Mouse (Mus musculus): ENCODE results near the gene Birc3.

Birc3 gene

DNA sequence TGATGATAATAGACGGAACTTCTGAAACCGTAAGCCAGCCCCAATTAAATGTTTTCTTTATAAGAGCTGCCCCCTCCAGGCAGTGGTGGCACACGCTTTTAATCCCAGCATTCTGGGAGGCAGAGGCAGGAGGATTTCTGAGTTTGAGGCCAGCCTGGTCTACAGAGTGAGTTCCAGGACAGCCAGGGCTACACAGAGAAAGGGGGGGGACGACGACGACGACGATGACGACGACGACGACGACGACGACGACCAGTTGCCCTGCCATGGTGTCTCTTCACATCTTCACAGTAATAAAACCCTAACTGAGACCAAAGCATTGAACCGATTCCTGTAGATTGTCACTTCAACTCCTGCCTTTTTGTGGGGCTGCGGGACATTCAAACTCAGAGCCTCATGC lies 24.8 kb downstream of the Birc3 start:
- DNase-seq (ENCODE audit: low read depth, low spot score), result no peak
- peaks cover 7% of the 10 kb centered on the region; the same call in 1 of the 2 replicates for H3K36me3 ChIP-seq (ENCODE audit: control insufficient read depth, insufficient read depth, low read length, poor library complexity, severe bottlenecking)
- H3K27me3 ChIP-seq (ENCODE audit: control insufficient read depth, insufficient read depth, low read length, poor library complexity, severe bottlenecking), result no peaks in the 10 kb centered on the region

DNA sequence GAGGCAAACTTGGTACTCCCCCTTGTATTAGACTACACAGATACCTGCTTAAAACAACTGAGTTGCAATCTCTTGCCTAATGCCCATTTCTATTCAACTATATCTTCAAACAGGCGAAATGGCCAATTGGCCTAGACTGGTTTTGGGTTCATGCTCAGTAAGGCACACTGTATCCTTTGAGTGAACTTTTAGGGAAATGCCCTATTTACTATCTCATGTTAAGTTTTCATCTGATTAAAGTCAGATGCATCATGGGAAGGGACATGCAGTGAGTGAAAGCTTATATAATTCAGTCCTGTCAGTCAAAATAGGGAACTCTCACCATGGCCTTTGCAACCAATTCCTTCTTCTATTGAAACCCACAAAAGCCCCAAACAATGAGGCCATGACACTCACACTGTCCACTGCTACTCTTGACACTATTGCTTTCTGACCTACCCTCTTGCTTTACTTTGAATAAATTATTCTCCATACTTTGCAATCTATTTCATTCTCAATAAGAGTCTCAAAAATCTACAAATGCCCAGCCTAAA lies 26.3 kb downstream of the Birc3 start:
- peaks cover 7% of the 10 kb centered on the region; the same call in 1 of the 2 replicates for H3K36me3 ChIP-seq (ENCODE audit: control insufficient read depth, insufficient read depth, low read length, poor library complexity, severe bottlenecking)
- DNase-seq (ENCODE audit: low read depth, low spot score), result peak; percentile 29
- no peaks in the 10 kb centered on the region for H3K27me3 ChIP-seq (ENCODE audit: control insufficient read depth, insufficient read depth, low read length, poor library complexity, severe bottlenecking)

- Histone ChIP-seq H3K36me3 (ENCODE audit: control insufficient read depth, insufficient read depth, low read length, poor library complexity, severe bottlenecking) (peaks cover 3% of the 10 kb centered on the region; the same call in 1 of the 2 replicates), H3K27me3 (ENCODE audit: control insufficient read depth, insufficient read depth, low read length, poor library complexity, severe bottlenecking) (no peaks in the 10 kb centered on the region)
- DNase-seq (ENCODE audit: low read depth, low spot score), result no peak
Observed at GRCm38 (mm10) chr9:7845216-7845895, 27.6 kb downstream of the Birc3 start.

DNA sequence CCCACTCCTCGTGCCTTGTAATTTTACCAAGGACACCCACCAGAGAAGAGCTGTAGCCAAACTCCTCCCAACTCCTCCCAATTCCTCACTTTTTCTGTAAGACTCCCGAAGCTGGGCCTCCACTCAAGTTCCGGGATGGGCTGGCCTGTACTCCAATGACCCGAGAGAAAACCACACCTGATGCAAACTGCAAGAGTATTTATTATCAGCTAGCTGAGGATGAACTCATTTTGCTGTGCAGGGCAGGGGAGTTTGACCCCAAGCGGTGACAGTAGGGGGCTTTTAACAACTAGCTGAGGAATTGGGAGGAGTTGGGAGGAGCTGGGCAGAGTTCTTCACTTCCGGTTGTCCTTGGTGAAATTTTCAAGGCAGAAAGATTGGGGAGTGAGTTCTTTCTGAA lies 31.8 kb downstream of the Birc3 start:
- DNase-seq (ENCODE audit: low read depth, low spot score), result no peak
- Histone ChIP-seq H3K27me3 (ENCODE audit: control insufficient read depth, insufficient read depth, low read length, poor library complexity, severe bottlenecking) (no peaks in the 10 kb centered on the region), H3K36me3 (ENCODE audit: control insufficient read depth, insufficient read depth, low read length, poor library complexity, severe bottlenecking) (no peaks in the 10 kb centered on the region)

DNA sequence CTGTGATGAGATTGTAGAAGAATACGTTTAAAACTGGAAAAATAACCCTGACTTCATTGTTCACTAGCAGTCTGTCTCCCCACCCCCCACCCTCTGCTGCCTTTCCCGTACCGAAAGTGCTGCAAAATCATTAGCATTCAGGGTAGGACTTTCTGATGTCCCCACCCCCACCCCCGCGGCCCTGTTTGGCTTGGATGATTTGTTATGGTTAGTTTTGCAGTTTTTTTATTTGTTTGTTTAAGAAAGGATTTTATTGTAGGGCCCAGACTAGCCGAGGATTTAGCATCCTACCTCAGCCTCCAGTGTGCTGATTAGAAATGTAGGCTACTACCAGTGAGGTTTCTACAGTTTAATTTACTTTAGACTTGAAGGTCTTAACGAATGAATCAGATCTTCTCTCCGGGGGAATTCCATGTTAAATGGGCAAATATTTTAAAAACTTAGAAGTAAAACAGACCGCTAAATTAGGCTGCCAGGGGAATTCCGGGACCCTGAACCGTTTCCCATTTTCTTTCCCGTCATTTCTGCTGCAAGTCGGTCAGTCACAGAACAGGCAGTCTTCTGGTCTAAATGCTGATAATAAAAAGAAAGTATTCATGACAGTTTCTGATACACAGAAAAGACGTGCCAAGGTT lies 35.1 kb downstream of the Birc3 start:
- Histone ChIP-seq H3K27me3 (ENCODE audit: control insufficient read depth, insufficient read depth, low read length, poor library complexity, severe bottlenecking) (no peaks in the 10 kb centered on the region), H3K36me3 (ENCODE audit: control insufficient read depth, insufficient read depth, low read length, poor library complexity, severe bottlenecking) (no peaks in the 10 kb centered on the region; the same call in 1 of the 2 replicates)
- DNase-seq (ENCODE audit: low read depth, low spot score), result peak; percentile 58

DNA sequence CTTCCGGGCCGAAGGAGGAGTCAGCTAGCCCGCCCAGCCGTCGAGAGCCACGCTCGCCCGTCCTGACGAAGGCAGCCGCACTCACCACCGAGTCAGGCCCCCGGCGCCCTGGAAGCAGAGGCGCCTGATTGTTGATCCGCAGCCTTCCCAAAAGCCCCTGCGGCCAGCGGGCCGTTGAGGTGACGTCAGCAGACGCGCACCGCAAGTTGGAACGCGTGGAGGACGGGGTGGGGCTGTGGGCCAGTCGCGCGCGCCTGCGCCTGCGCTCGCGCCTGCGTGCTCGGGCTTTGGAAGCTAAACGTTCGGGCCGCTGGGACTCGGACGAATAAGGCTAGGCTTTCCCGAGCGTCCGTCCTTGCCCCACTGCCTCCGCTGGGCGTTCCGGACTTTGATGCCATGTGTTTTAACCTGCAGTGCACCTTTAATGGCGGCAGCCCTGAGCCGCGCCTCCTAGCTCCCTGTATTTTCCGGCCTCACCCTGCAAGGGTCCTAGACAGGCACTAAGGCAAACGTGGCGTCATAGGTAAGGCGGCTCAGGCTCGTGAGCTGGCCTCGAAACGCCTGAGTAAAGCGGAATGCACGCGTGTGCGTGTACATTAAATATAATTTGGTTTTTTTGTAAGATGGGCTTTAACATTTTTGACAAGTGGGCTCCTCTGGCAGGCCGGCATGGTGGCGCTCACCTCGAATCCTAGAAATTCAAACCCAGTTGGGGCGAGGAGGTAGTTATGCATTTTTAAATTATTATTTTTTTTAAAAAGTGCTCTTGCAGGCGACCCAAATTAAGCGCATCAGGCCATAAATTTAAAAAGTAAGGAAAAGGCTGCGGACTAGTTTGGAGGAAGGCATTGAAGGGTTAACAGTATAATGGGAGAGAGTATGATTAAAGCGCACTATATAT lies 35.8 kb downstream of the Birc3 start, which contains the start of gene Birc2:
Birc2 (minus strand) TSS at position 160 of the 901 bp plus-strand sequence.
- peak; percentile 98 for DNase-seq (ENCODE audit: low read depth, low spot score)
- no peaks in the 10 kb centered on the region; the same call in 1 of the 2 replicates for H3K36me3 ChIP-seq (ENCODE audit: control insufficient read depth, insufficient read depth, low read length, poor library complexity, severe bottlenecking)
- H3K27me3 ChIP-seq (ENCODE audit: control insufficient read depth, insufficient read depth, low read length, poor library complexity, severe bottlenecking), result no peaks in the 10 kb centered on the region

DNA sequence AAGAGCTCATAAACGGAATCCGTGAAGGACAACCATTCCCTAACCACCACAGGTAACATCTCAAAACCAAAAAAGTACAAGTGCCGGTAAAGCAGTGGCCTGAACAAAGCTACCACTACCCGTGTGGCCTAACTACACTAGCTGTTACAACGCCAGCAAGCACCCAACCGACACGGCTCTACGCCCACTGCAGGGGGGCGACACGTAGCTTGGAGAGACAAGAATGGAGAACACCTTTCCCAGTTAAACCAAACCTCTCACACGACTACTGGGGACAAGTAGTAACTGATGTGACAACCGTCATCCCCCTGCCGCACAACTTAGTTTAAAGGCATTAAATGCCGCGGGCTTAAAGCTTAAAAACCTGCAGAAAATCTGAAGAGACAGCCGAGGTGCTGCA lies 36.7 kb downstream of the Birc3 start:
- H3K27me3 ChIP-seq (ENCODE audit: control insufficient read depth, insufficient read depth, low read length, poor library complexity, severe bottlenecking), result no peaks in the 10 kb centered on the region
- DNase-seq (ENCODE audit: low read depth, low spot score), result peak; percentile 65

GRCm38 (mm10) chr9:7835302-7835701 lies 37.7 kb downstream of the Birc3 start:
- no peak for DNase-seq (ENCODE audit: low read depth, low spot score)
- Histone ChIP-seq H3K36me3 (ENCODE audit: control insufficient read depth, insufficient read depth, low read length, poor library complexity, severe bottlenecking) (no peaks in the 10 kb centered on the region; the same call in 1 of the 2 replicates), H3K27me3 (ENCODE audit: control insufficient read depth, insufficient read depth, low read length, poor library complexity, severe bottlenecking) (no peaks in the 10 kb centered on the region)

More for the DNA sequence above, 36.7 kb downstream of the Birc3 start:
- H3K36me3 ChIP-seq (ENCODE audit: control insufficient read depth, insufficient read depth, low read length, poor library complexity, severe bottlenecking), result no peaks in the 10 kb centered on the region; the same call in 1 of the 2 replicates

DNA sequence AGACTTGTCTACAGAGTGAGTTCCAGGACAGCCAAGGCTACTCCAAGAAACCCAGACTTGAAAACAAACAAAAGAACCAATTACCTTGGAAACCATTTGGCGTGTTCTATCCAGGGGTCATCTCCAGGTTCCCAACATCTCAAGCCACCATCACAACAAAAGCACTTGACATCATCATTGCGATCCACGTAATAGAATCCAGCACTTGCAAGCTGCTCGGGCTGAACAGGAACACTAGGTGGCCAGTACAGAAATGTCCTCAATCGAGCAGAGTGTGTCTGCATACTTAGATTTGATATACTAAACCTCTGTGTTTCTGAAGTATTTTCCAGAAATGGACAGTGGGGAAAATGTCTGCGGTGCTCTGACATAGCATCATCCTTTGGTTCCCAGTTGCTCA lies 39.6 kb downstream of the Birc3 start:
- Histone ChIP-seq H3K36me3 (ENCODE audit: control insufficient read depth, insufficient read depth, low read length, poor library complexity, severe bottlenecking) (no peaks in the 10 kb centered on the region; the same call in 1 of the 2 replicates), H3K27me3 (ENCODE audit: control insufficient read depth, insufficient read depth, low read length, poor library complexity, severe bottlenecking) (no peaks in the 10 kb centered on the region)
- DNase-seq (ENCODE audit: low read depth, low spot score), result no peak

DNA sequence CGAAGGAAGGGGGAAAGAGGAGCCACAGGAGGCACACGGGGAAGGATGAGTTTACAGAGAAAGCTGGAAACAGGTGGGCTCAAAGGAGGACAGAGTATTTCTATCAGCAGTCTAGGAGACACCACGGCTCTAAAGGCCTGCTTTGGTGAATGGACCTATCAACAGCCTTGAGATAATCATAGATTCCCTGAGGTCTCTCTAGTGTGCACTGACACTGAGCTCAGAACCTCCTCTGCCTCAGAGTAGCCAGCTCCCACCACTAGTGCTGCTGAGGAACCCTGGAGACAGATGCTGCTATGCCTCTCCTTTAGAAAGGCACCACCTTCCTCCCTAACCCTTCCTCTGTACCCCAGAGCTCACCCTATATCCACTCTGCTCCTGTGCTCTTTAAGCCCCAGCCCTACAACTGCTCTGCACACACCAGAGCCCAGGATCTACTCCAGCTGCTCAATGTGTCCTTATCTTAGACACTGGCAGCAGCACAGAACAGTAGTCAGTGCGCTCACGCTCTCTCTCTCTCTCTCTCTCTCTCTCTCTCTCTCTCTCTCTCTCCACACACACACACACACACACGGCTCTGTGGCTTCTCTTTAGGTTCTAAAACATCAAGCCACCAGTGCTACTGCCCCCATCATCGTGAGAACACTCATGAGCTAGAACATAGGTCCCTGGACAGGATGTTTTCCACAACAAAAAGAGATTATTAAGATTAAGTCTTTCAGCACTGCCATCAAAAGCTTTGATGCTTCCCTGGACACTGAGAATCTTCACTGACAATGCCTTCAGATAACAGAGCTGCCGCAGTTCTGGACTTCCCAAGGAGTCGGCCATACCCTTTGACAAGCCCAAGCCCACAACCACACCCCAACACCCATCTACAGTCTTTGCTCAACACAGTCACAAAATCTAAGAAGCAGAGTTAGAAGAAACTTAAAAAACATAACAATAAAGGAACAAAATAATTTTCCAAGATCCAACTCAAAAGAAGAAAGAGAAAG lies 43.2 kb downstream of the Birc3 start:
- Histone ChIP-seq H3K36me3 (ENCODE audit: control insufficient read depth, insufficient read depth, low read length, poor library complexity, severe bottlenecking) (no peaks in the 10 kb centered on the region; the same call in 1 of the 2 replicates), H3K27me3 (ENCODE audit: control insufficient read depth, insufficient read depth, low read length, poor library complexity, severe bottlenecking) (no peaks in the 10 kb centered on the region)
- no peak for DNase-seq (ENCODE audit: low read depth, low spot score)

- DNase-seq (ENCODE audit: low read depth, low spot score), result no peak
- H3K36me3 ChIP-seq (ENCODE audit: control insufficient read depth, insufficient read depth, low read length, poor library complexity, severe bottlenecking), result no peaks in the 10 kb centered on the region; the same call in 1 of the 2 replicates
Observed at GRCm38 (mm10) chr9:7828706-7829105, 44.3 kb downstream of the Birc3 start.

GRCm38 (mm10) chr9:7824916-7825315 lies 48.1 kb downstream of the Birc3 start:
- Histone ChIP-seq H3K36me3 (ENCODE audit: control insufficient read depth, insufficient read depth, low read length, poor library complexity, severe bottlenecking) (peaks cover 3% of the 10 kb centered on the region; the same call in 1 of the 2 replicates), H3K27me3 (ENCODE audit: control insufficient read depth, insufficient read depth, low read length, poor library complexity, severe bottlenecking) (no peaks in the 10 kb centered on the region)
- DNase-seq (ENCODE audit: low read depth, low spot score), result no peak

More at GRCm38 (mm10) chr9:7828706-7829105, 44.3 kb downstream of the Birc3 start:
- no peaks in the 10 kb centered on the region for H3K27me3 ChIP-seq (ENCODE audit: control insufficient read depth, insufficient read depth, low read length, poor library complexity, severe bottlenecking)

DNA sequence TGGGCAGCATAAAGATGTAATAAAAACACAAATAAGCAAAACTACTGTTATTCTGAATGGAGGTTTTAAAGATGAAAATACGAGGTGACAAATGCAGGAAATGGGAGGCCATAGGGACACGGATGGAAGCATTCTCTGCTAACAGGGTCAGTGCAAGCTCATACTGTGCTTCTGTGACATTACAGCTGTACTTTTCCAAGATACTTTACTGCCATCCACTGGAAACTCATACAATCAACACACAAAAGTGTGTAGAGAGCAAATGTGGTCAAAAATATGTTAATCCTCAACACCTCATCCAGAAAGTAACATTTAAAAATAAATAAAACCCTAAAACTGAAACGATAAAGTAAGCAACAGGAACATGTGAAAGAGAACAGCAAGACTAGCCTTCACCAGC lies 50.2 kb downstream of the Birc3 start:
- H3K36me3 ChIP-seq (ENCODE audit: control insufficient read depth, insufficient read depth, low read length, poor library complexity, severe bottlenecking), result peaks cover 9% of the 10 kb centered on the region
- no peaks in the 10 kb centered on the region for H3K27me3 ChIP-seq (ENCODE audit: control insufficient read depth, insufficient read depth, low read length, poor library complexity, severe bottlenecking)
- peak; percentile 38 for DNase-seq (ENCODE audit: low read depth, low spot score)

Measured in splenic B cell, adult 2 months (primary cell).